Mouse (Mus musculus): ENCODE data around the gene Ccnl2.

The Ccnl2 gene

DNA sequence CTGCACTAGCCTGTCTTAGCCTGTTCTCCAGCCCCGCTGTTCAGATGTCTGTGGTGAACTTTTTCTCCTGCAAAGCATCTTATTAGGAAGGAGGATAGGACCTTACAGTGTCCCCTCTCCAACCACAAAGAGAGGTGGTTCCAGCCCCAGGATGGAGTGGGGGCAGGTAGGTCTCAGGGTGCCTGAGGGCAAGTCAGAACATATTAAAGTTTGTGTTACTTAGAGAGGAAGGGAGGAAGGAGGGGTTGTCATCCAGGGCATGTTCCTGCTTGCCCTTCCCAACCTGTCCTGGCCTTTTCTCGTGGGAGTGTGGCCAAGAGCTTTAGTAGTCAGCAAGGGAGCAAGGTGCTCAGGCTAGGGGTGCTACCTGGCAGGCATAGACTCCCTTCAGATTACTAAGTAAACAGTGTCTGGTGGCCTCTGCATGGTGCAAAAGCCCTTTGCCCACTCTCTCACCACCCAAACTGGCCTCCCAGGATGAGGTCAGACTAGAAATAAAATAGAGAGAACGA, 21.6 kb upstream of the Ccnl2 start:
- DNase-seq, result no peak

DNA sequence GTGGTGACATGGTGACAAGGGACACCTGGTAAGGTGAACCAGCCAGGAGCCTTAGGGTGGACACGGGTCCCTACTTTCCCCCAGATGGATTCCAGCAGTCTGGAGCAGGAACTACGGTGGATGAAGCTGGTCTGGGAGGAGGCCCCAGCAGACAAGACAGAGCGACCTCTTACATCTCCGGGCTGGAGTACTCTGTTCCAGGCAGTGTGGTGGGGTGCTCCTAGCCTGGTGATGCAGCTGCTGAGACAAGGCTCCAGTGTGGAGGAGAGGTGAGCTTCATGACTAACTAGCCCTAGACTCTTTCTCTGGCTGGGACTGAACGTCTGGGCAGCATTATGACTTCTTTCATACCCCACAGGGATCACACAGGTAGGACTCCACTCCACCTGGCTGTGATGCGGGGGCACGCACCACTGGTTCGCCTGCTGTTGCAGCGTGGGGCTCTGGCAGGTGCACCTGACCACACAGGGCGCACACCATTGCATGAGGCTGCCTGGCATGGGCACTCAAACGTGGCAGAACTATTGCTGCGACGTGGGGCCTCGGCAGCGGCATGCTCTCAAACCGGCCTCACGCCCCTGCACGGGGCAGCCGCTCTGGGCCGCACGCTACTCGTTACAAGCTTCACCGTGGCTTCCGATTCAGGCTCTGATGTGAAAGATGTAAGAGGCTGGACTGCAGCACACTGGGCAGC, 20.9 kb upstream of the Ccnl2 start:
- DNase-seq, result no peak

DNA sequence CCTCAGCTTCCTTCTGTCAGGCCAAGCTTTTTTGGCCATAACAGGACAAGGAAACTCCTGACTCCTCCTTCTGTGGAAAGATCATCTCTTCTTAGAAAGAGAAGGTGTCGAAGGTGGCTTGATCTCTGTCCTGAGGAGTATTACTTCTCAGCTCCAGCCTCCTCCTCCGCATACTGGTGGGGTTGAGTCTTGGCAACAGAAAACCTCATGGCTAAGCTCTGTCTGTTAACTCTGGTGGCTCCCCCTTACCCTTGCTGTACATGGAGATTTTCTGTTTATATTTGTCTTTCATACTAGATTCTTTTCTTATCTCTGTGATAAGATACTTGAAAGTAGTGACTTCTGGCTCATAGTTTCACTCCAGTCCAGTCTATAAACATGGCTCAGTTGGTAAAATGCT, 18.6 kb upstream of the Ccnl2 start:
- no peak for DNase-seq

DNA sequence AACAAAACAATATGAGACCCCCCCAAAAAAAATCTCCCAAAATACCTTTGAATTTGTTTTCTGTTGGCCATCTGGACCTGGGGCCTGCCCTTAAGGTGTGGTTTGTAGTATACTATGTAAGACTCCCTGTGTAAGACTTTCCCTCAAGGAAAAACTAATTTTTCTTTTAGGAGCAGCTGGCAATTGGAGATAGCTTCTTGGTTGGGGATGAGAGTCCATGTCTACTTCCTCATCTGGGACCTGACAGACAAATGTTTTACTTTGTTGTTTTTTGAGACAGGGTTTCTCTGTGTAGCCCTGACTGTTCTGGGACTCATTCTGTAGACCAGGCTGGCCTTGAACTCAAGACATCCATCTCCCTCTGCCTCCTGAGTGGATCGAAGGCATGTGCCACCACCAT, 10.2 kb upstream of the Ccnl2 start:
- no peak for DNase-seq

GRCm38 (mm10) chr4:155802741-155803339, 9.4 kb upstream of the Ccnl2 start, which contains the start of gene Mrpl20:
Gene Mrpl20, plus strand, starts transcription at chr4:155802878.
- no peak for DNase-seq

- peak; percentile 93 for DNase-seq
Measured at GRCm38 (mm10) chr4:155803340-155804041, 8.8 kb upstream of the Ccnl2 start.

DNA sequence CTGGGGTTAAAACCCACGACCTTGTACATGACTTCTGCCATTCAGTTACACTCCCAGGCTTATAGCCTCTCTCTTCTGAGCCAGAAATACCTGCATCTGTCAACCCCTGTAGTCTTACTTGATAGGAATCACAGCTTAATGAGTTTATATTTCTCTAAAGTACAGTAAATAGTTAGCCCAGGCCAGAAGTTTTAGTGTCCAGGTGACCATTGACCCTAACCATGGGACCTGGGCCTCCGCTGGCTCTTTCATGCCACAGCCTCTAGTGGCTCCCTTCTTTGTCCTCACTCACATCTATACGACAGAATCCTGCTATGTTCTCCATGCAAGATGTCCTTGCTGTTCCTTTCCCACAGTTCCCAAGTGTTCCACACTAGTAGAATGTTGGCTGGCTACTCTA, 4.4 kb upstream of the Ccnl2 start:
- DNase-seq, result no peak

DNA sequence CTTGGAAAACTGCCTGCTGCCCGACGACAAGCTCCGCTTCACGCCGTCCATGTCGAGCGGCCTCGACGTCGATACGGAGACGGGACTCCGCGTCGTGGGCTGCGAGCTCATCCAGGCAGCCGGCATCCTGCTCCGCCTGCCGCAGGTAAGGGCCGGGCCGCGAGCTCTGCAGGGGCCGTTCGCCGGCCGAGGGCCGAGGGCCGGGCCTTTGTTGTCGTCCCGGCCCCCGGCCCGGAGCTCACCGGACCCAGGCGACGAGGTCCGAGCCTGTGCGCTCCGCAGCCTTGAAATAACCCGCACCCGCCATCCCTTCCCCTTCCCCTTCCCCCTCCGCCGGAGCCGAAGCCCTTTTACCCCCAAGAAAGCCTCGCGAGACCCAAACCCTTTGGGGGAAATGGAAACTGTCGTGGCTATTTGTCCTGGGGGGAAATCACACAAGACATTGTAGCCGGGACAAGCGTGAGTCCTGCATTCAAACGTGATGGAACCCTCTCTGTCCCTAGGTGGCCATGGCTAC, 434 bp downstream of the Ccnl2 start:
- no peak for DNase-seq

- DNase-seq, result no peak
Measured at GRCm38 (mm10) chr4:155817533-155817932, 5.2 kb downstream of the Ccnl2 start.

GRCm38 (mm10) chr4:155821025-155821424, 8.7 kb downstream of the Ccnl2 start:
- no peak for DNase-seq

DNA sequence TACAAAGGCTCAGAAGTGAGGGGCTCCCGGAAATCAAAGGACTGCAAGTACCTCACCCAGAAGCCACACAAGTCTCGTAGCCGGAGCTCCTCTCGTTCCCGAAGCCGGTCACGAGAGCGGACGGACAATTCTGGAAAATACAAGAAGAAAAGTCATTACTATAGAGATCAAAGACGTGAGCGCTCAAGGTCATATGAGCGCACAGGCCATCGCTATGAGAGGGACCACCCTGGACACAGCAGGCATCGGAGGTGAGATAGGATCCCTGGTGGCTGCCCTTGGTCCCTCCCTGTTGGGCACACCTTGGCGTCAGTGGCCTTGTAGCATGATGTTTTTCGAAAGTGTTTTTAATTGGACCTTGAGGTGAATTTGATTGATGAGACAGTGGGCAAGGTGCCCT, 11.2 kb downstream of the Ccnl2 start:
- no peak for DNase-seq

- peak; percentile 29 for DNase-seq
Measured at GRCm38 (mm10) chr4:155829866-155830265, 17.6 kb downstream of the Ccnl2 start.

DNA sequence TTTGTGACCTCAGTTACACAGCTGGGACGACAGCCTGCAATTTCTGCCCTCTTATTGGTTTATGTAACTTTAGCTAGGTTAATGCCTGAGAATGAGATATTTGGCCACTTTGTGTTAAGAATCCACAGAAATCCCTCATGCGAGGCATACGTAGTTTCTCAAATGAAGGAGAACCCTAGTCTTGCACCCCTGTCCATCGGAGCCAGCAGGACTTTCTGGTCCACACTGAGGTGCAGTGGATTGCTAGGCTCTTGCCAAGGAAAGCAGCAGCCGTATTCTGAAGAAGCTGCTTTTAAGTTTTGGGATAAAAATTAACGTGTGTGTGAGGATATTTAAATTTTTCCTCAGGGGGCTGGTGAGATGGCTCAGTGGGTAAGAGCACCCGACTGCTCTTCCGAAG, 18.3 kb downstream of the Ccnl2 start:
- DNase-seq, result no peak

GRCm38 (mm10) chr4:155831205-155831766, 19.0 kb downstream of the Ccnl2 start, which contains the start of gene Aurkaip1:
Gene Aurkaip1, plus strand, starts transcription at chr4:155831272.
- peak; percentile 95 for DNase-seq

GRCm38 (mm10) chr4:155831831-155832230, 19.5 kb downstream of the Ccnl2 start:
- no peak for DNase-seq

- DNase-seq, result peak; percentile 67
Measured at GRCm38 (mm10) chr4:155832321-155832720, 20.0 kb downstream of the Ccnl2 start.

GRCm38 (mm10) chr4:155833234-155833633, 20.9 kb downstream of the Ccnl2 start:
- DNase-seq, result peak; percentile 32

DNA sequence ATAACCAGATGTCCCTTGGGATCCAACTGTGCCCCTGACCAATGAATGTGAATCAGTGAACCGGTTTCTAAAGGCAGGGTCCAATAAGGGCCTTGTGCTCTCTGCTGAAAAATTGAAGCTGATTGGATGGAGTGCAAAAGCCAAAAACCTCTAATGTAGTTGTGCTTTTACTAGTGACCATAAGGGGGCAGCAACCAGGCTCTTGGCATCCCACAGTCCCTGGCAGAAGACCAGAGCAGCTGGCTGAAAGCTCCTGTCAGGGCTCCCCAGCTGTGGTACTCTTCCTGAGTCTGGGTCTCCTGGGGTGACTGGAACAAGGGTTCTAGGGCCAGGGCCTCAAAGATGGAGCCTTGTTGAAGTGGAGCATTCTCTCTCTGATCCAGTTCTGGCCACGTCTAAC, 21.5 kb downstream of the Ccnl2 start:
- peak; percentile 69 for DNase-seq

- no peak for DNase-seq
Measured at GRCm38 (mm10) chr4:155837404-155838010, 25.2 kb downstream of the Ccnl2 start.

DNA sequence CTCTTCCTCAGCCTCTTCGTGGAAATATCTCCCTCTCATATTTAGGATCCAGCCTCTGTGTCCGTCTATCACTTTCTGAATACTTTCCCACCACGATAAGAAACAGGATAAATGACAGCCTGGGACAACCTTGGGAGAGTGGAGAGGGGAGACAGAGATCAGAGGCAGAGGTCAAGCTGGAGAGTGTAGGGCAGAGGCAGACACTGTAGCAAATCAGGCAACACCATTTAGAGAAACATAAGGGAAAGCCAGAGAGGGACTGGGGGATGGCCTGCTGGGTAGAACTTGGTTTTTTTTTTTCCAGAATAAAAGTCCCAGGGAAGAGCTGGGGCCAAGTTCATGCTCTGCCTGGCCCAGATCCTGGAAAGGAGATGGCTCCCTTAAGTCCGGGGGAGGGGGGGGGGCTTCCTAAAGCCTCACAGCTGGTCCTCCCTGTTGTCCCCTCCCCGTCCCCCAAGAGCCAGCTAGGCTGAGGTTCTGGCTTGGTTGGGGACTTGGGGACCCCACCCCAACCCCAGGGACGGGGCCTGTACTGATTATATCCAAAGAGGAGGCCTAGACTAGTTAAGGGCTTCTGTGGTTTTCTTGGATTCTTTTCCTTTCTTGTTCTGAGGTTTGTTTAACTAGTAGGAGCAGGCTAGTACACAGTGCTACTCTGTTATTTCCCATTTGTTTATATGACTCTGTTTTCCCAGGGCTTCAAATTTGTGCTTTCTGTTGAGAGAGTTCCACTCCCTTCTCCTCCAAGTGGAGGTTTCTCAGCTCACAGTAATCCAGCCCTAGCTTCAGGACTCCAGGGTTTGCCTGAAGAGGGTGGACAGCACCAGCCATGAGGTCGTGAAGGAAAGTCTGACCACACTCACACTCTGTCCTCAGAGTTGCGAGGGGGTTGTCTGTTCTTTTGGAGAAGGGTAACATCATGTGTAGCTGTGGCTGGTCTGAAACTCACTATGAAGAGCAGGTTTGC, 26.2 kb downstream of the Ccnl2 start:
- no peak for DNase-seq

- DNase-seq, result peak; percentile 59
Measured at GRCm38 (mm10) chr4:155839483-155839910, 27.2 kb downstream of the Ccnl2 start, which contains the start of gene Mxra8. Gene Mxra8, plus strand, starts transcription at chr4:155839680.

Measured in cerebellum, adult 9-11 months (tissue).